Mouse (Mus musculus) left cerebral cortex, postnatal 25 days (tissue): ENCODE data around the gene Tbcd. TPM values are rescaled to one million over a fixed set of nuclear protein-coding genes. Genes with fewer than 3 reads are reported as not detected.

ENCODE experiments used
- DNase-seq, 2 experiments: peaks; one replicate each; pipeline ENCODE4 v3.0.0; 2022; ENCODE audit warnings: low spot score in 2 of 2, mixed read lengths in 1 of 2
- intact Hi-C: fragments of 180-260 bp; cut with DNase I; formaldehyde crosslinking; loops from one replicate; pipeline ENCODE4 v1.15.1; 2025
- total RNA-seq, 2 experiments: library from RNA; stranded (reverse); gene quantifications; 2 replicates each; pipeline ENCODE4 v1.2.3; 2021

Gene Tbcd
- total RNA-seq, 2 experiments from 2014 or later, result 39.0 to 39.8 TPM

DNA sequence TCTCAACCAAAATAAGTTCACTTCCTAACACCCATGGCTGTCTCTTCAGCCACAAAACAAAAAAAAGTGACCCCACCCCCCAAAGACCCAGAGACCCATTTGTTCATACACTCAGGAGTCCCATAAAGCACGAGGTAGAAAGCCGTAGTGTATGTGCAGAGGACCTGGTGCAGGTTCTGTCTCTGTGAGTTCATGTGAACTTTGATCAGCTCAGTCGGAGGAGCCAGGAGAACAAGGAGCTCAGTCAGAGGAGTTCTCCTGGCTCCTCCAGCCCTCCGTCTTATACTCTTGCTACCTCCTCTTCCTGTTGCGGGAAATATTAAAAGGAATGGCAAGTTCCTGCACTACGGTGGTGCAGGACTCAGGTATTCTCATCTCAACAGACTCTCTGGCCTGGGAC is 15.7 kb downstream of the Tbcd start:
- no peak for DNase-seq
- intact Hi-C loops, result no loop called here

DNA sequence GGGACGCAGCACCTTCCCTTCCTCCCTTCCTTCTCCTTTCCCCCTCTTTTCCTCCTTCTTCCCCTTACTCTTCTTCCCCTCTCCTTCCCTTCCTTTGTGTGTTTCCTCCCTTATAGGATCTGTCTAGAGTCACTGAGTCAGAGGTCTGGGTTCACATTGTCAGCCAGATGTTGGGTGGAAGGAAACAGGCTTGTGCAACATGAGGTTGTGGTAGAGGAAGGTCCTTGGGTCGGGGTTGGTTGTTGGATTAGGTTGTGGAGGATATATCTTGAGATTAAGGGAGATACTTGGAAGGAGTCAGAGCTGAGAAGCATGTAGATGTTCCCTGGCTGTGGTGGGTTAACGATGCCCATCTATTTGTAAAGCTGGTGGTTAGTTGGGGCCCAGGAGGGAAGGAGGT is 23.1 kb downstream of the Tbcd start:
- intact Hi-C loops, result loop anchor here (1.0 to 10.0 kb wide), 3 partner anchors 130 to 333 kb away; no protein-coding TSS in a partner anchor
- no peak for DNase-seq

DNA sequence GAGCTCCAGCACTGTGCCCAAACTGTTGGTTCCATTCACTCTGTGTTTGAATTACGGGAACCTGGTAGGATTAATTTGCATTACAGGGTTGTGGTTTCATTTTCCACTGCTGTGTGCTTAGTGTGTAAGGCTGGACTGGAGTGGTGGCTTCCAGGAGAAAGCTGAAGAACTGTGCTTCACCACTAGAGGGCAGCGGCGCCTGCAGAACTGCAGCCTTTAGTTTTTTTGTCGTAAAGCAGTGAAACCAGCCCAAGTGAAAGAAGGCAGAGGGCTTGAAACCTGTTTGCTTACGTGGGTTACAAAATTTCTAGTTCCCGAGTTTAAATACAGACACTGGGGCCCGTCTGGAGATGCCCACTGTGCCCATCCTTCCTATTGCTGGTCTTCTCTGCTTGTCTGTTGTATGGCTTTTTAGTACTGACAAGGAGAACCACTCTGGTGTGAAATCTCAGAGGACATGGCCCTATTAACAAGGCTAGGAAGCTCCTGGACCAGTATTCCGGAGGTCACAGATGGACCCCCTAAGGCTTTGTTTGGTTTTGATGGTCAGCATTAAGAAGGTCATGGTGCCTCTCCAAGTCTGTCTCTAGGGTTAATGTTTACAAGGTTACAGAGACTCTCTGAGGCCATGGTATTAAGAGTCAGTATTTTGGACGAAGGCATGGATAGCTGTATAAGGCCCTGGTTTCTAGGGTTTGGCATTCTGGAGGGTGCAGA is 24.1 kb downstream of the Tbcd start:
- peak; percentile 70 for DNase-seq

GRCm38 (mm10) chr11:121479476-121480203 is 27.9 kb downstream of the Tbcd start:
- intact Hi-C loops, result loop anchor here (5.0 to 10.0 kb wide), 2 partner anchors 125 to 268 kb away; no protein-coding TSS in a partner anchor
- no peak for DNase-seq

More for the DNA sequence above, 24.1 kb downstream of the Tbcd start:
- intact Hi-C loops, result loop anchor here (1.0 to 10.0 kb wide), 3 partner anchors 129 to 332 kb away; no protein-coding TSS in a partner anchor

GRCm38 (mm10) chr11:121481129-121481528 is 29.4 kb downstream of the Tbcd start:
- no peak for DNase-seq
- intact Hi-C loops, result no loop called here

- DNase-seq, result no peak
- intact Hi-C loops, result no loop called here
These were observed 34.1 kb downstream of the Tbcd start for GRCm38 (mm10) chr11:121485882-121486281.

- DNase-seq, result no peak
These were observed 38.9 kb downstream of the Tbcd start for GRCm38 (mm10) chr11:121490651-121491050.

DNA sequence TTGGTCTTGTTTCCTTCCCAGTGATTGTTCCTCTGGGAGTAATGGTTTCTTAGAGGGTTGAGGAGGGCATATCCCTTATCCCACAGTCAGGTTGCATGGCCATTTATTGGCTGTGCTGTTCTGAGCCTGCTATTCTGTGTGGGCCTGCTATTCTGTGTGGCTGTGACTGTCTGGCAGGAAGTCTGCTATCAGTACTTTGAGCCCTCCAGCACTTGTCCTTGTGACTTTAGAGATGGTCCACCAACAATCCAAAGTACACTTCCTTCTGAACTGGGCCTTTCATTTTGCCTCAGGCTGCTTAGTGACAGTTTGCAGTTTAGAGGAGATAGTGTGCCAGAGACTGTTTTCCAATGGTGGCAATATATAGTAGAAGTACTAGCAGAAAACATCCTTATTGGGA is 48.8 kb downstream of the Tbcd start:
- DNase-seq, result no peak
- intact Hi-C loops, result no loop called here

More at GRCm38 (mm10) chr11:121490651-121491050, 38.9 kb downstream of the Tbcd start:
- intact Hi-C loops, result no loop called here

DNA sequence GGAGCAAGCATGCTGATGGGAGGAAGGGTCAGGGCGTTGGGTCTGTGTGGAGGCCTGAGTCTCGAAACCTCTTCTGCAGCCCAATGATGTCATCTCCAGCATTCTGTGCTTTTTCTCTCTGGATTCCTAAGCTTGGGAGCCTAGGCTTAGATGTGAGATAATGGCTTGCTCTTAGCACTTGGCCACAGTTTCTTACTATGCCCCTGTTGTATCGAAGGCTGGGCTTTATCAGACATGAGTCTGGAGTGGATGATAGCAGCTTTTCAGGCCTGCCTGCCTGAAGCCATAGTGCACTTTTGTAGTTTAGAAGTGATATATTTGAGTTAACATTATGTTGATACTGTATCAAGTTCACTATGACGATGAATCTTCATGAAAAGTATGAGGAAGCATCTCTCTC is 49.8 kb downstream of the Tbcd start:
- DNase-seq, result no peak
- intact Hi-C loops, result no loop called here

- DNase-seq, result peak in 1 of 2 experiments; percentile 43
- intact Hi-C loops, result no loop called here
These were observed 50.5 kb downstream of the Tbcd start for GRCm38 (mm10) chr11:121502000-121502860.

DNA sequence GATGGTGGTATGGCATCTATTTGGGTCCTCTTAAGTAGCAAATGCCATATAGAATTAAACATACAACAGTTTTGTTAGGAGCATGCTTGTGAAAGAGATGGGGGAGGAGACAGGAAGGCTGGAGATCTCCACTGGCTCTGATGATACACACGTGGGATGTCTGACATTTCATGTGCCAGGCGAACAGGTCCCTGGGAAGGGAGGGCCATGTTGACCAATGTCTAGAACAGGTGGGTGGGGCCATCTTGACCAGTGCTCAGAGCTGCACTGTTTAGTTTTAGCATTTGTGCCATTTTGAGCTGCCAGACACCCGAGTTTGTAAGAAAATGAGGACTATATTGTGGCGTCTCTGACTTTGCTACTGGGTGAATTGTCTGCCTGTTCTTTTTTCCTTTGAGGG is 56.7 kb downstream of the Tbcd start:
- no peak for DNase-seq
- intact Hi-C loops, result no loop called here

DNA sequence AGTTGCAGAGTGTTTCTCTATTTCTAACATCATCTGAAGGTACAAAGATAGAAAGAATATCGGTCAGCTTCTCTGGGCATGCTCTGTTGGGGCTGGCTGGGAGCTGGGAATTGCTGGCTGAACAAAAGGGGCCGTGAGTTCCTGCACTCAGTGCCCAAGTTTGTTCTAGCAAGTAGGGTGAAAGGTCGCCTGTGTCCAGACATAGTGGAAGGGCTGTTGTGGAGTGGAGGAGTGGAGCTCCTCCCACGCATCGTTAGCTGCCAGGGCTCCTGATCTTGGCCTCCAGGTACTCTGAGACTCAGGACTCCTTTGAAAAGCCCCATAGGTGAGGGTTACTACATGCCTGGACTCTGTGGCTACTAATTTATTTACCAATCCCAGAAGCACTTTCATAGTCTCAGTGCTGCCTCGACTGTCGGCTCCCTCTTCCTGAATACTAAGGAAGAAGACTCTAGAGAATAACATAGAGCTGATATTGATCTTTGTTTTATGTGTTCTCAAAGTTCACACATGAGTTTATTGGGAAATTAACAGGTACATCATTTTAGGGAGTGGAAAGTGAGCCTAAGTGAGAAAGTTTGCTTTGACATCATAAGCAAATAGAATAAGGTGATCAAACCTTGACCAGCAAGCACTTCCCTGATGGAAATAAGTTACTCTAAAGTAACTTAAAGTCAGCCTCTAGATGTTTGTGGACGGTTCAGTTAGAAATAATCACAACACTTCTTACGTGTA is 58.9 kb downstream of the Tbcd start:
- intact Hi-C loops, result no loop called here
- DNase-seq, result no peak

DNA sequence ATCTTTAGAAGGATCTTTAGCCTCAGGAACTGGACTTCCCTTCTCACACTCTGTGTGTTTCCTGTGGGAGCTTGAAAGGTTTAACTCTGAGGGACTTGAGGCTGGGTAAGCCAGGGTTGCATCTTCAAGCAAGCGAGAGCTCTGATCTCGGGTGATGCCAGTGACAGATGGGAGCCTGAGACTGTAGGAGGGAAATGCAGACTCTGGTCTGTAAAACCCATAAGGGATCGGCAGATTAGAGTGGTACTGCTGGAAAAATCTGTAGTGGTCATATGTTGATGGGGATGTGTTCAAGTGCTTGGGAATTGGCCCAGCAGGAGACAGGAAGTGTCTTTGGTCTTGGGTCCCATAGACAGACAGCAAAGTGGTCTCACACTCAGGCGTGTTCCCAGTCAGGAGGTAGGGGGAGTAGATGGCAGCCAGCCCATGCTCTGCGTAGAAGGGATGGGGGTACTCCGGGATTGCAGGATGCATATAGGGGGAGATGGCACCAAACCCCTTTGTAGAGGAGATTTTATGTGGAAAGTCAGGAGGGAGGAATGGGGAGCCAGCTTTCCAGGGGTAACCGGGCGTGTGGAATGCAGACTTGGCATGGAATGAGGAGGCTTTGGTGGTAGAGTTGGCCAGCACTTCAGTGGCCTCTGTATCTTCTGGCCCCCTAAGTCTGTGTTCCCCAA is 61.3 kb downstream of the Tbcd start:
- peak in 1 of 2 experiments; percentile 57 for DNase-seq
- intact Hi-C loops, result no loop called here

DNA sequence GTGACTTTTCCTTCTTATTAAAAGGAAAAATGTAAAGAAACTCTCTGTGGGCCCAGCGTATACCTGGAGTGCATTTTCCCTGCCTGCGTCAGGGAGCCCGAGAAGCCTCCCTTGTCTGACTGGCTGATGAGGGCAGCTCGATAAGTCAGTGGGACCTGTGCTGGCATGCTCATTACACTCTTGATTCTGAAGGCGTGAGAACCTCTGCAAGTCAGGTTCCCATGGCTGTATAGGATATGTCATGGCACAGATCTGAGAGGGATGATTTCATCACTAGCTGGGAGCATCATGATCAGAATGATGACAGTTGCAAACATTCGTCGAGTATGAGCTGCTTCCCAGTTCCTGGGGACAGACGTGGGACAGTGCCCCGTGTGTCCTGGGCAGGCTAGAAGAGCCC is 64.2 kb downstream of the Tbcd start:
- intact Hi-C loops, result no loop called here
- DNase-seq, result no peak

- DNase-seq, result no peak
- intact Hi-C loops, result no loop called here
These were observed 65.2 kb downstream of the Tbcd start for GRCm38 (mm10) chr11:121516906-121517305.

DNA sequence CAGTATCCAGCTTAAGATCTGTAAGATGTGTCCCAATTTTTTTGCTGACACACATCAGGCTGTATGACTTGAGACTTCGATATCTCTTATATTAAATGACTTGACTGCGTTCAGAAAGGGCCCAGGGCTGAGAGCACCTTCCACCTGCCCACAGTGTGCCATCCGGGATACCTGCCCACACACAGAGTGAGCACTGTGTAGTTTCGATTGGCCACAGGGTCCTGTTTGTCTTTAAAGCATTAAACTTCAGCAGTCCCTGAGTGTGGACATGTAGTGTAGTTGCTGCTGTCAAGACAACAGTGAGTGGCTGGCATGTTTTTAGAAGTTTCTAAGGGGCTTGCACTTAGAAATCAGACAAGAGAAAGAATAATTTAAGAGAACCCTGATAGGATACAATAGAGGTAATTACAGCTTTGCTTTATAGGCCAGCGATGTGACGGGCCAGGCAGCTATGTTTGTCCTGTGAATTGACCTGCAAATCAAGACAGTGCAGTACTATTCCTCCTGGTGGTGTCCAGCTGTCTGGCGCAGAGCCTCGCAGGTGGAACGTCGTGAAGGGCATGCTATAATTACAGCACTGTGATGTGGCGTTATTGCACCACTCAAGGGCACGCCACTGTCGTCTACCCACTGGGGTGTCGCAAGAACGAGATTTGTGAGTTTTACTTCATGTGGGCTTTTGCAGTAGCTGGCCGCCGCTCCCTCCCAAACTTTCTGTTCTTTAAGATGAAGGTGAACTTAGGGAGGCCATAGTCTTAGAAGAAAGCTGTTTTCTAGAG is 66.1 kb downstream of the Tbcd start:
- DNase-seq, result no peak
- intact Hi-C loops, result no loop called here

GRCm38 (mm10) chr11:121519131-121519530 is 67.4 kb downstream of the Tbcd start, which contains the start of gene Zfp750:
TSS of gene Zfp750 (minus strand) at chr11:121519333.
- peak in 1 of 2 experiments; percentile 17 for DNase-seq
- intact Hi-C loops, result no loop called here

GRCm38 (mm10) chr11:121519703-121520102 is 68.0 kb downstream of the Tbcd start:
- no peak for DNase-seq
- intact Hi-C loops, result no loop called here
